Mouse (Mus musculus) midbrain, embryonic 12.5 days (tissue): ENCODE data around the gene Fthl17a. TPM values are rescaled to one million over a fixed set of nuclear protein-coding genes. Genes with fewer than 3 reads are reported as not detected.

Experiments used
- ATAC-seq: fragments of 200-750 bp; cut with Nextera tagmentation; 2 replicates; pipeline ENCODE4 v1.8.0; 2017; ENCODE audit warnings: low read depth, moderate TSS enrichment, moderate library complexity; ENCODE audit not compliant: low FRiP score
- H3K27ac ChIP-seq: fragments of 300-500 bp; sonication (generic); replicated peaks from 2 replicates; pipeline ENCODE4 v1.5.1; 2016; ENCODE audit warnings: mild to moderate bottlenecking
- H3K27me3 ChIP-seq: fragments of 300-500 bp; sonication (generic); 2 replicates; pipeline ENCODE4 v1.6.1; 2016; ENCODE audit warnings: mild to moderate bottlenecking
- H3K36me3 ChIP-seq: fragments of 300-500 bp; sonication (generic); 2 replicates; pipeline ENCODE4 v1.6.1; 2016
- H3K4me1 ChIP-seq: fragments of 300-500 bp; sonication (generic); 2 replicates; pipeline ENCODE4 v1.6.1; 2016
- H3K4me2 ChIP-seq: fragments of 300-500 bp; sonication (generic); replicated peaks from 2 replicates; pipeline ENCODE4 v1.6.1; 2016; ENCODE audit warnings: mild to moderate bottlenecking, moderate library complexity
- H3K4me3 ChIP-seq: fragments of 300-500 bp; sonication (generic); 2 replicates; pipeline ENCODE4 v1.5.1; 2016; ENCODE audit warnings: mild to moderate bottlenecking
- H3K9ac ChIP-seq: fragments of 300-500 bp; sonication (generic); replicated peaks from 2 replicates; pipeline ENCODE4 v1.6.1; 2016; ENCODE audit warnings: mild to moderate bottlenecking, moderate library complexity
- H3K9me3 ChIP-seq: fragments of 300-500 bp; sonication (generic); 2 replicates; pipeline ENCODE4 v1.6.1; 2016; ENCODE audit warnings: mild to moderate bottlenecking
- WGBS: fragments of 180-500 bp; shearing (Covaris S2); methylation state at CpG from one replicate; pipeline ENCODE4 v1.1.7; 2016; 5-methylcytosine and 5-hydroxymethylcytosine counted together
- polyA plus RNA-seq: library from polyadenylated mRNA; unstranded; fragments of >200 nt; fragmentation: Nextera tagmentation; extraction: Ambion mirVana; gene quantifications from 2 replicates; pipeline ENCODE4 v1.2.1, GENCODE M21; 2016

Fthl17a gene
- polyA plus RNA-seq: not detected in 2 replicates

- Histone ChIP-seq H3K4me2 (no peak within 1 kb of the TSS), H3K9ac (no peak within 1 kb of the TSS), H3K27ac (no peak within 1 kb of the TSS), H3K4me1 (no peaks in the 10 kb centered on the region), H3K4me3 (no peak within 1 kb of the TSS), H3K27me3 (no peaks in the 10 kb centered on the region), H3K9me3 (no peaks in the 10 kb centered on the region), H3K36me3 (no peaks in the 10 kb centered on the region)
- WGBS: 85% methylated on average over 2 of the region's 2 CpGs
- ATAC-seq: no peak
These were observed at the start of gene Fthl17a for GRCm38 (mm10) chrX:85249379-85249778. TSS of gene Fthl17a (plus strand) at chrX:85249679.

GRCm38 (mm10) chrX:85207001-85207400, 42.5 kb upstream of the Fthl17a start:
- H3K9ac ChIP-seq: no peak overlapping the region
- 90% methylated on average over 2 of the region's 2 CpGs for WGBS
- H3K36me3 ChIP-seq: no peaks in the 10 kb centered on the region
- no peak for ATAC-seq
- no peaks in the 10 kb centered on the region for H3K9me3 ChIP-seq
- no peak overlapping the region for H3K4me2 ChIP-seq
- no peak overlapping the region for H3K27ac ChIP-seq
- H3K4me3 ChIP-seq: no peak overlapping the region
- no peaks in the 10 kb centered on the region for H3K4me1 ChIP-seq
- no peaks in the 10 kb centered on the region for H3K27me3 ChIP-seq

- H3K4me1 ChIP-seq: no peaks in the 10 kb centered on the region
- no peak overlapping the region for H3K9ac ChIP-seq
- no peak overlapping the region for H3K27ac ChIP-seq
- no peak overlapping the region for H3K4me3 ChIP-seq
- H3K4me2 ChIP-seq: no peak overlapping the region
- H3K36me3 ChIP-seq: no peaks in the 10 kb centered on the region
- no peak for ATAC-seq
- no peaks in the 10 kb centered on the region for H3K27me3 ChIP-seq
- no peaks in the 10 kb centered on the region for H3K9me3 ChIP-seq
These were observed 22.6 kb upstream of the Fthl17a start for GRCm38 (mm10) chrX:85226883-85227282.

- Histone ChIP-seq H3K27me3 (no peaks in the 10 kb centered on the region), H3K4me2 (no peak overlapping the region), H3K36me3 (no peaks in the 10 kb centered on the region), H3K27ac (no peak overlapping the region), H3K4me3 (no peak overlapping the region), H3K4me1 (no peaks in the 10 kb centered on the region), H3K9me3 (no peaks in the 10 kb centered on the region), H3K9ac (no peak overlapping the region)
- WGBS: 67% methylated on average over 8 of the region's 8 CpGs
- no peak for ATAC-seq
These were observed 22.3 kb downstream of the Fthl17a start for GRCm38 (mm10) chrX:85271821-85272220.

- H3K4me2 ChIP-seq: no peak overlapping the region
- no peak overlapping the region for H3K4me3 ChIP-seq
- no peaks in the 10 kb centered on the region for H3K36me3 ChIP-seq
- no peaks in the 10 kb centered on the region for H3K4me1 ChIP-seq
- no peak for ATAC-seq
- H3K9ac ChIP-seq: no peak overlapping the region
- WGBS: 68% methylated on average over 6 of the region's 6 CpGs
- no peak overlapping the region for H3K27ac ChIP-seq
- no peaks in the 10 kb centered on the region for H3K27me3 ChIP-seq
- no peaks in the 10 kb centered on the region for H3K9me3 ChIP-seq
These were observed 22.8 kb downstream of the Fthl17a start for GRCm38 (mm10) chrX:85272296-85272695.

- H3K9ac ChIP-seq: no peak overlapping the region
- no peaks in the 10 kb centered on the region for H3K9me3 ChIP-seq
- H3K36me3 ChIP-seq: no peaks in the 10 kb centered on the region
- H3K4me1 ChIP-seq: no peaks in the 10 kb centered on the region
- ATAC-seq: no peak
- H3K4me2 ChIP-seq: no peak overlapping the region
- H3K4me3 ChIP-seq: no peak overlapping the region
- WGBS: 96% methylated on average over 1 of the region's 1 CpGs
- H3K27me3 ChIP-seq: no peaks in the 10 kb centered on the region
- no peak overlapping the region for H3K27ac ChIP-seq
These were observed 40.4 kb downstream of the Fthl17a start for GRCm38 (mm10) chrX:85289846-85290245.

- Histone ChIP-seq H3K4me1 (no peaks in the 10 kb centered on the region), H3K9ac (no peak overlapping the region), H3K27me3 (no peaks in the 10 kb centered on the region), H3K36me3 (no peaks in the 10 kb centered on the region), H3K9me3 (no peaks in the 10 kb centered on the region), H3K4me2 (no peak overlapping the region), H3K4me3 (no peak overlapping the region), H3K27ac (no peak overlapping the region)
- no peak for ATAC-seq
- 82% methylated on average over 5 of the region's 5 CpGs for WGBS
These were observed 43.3 kb downstream of the Fthl17a start for GRCm38 (mm10) chrX:85292781-85293180.

GRCm38 (mm10) chrX:85294001-85294400, 44.5 kb downstream of the Fthl17a start:
- 54% methylated on average over 3 of the region's 3 CpGs for WGBS
- Histone ChIP-seq H3K27ac (no peak overlapping the region), H3K36me3 (no peaks in the 10 kb centered on the region), H3K4me2 (no peak overlapping the region), H3K4me3 (no peak overlapping the region), H3K27me3 (no peaks in the 10 kb centered on the region), H3K9me3 (no peaks in the 10 kb centered on the region), H3K4me1 (no peaks in the 10 kb centered on the region), H3K9ac (no peak overlapping the region)
- ATAC-seq: no peak

GRCm38 (mm10) chrX:85304674-85305073, 55.2 kb downstream of the Fthl17a start:
- WGBS: 87% methylated on average over 4 of the region's 4 CpGs
- Histone ChIP-seq H3K4me1 (no peaks in the 10 kb centered on the region), H3K9me3 (no peaks in the 10 kb centered on the region), H3K4me2 (no peak overlapping the region), H3K36me3 (no peaks in the 10 kb centered on the region), H3K27ac (no peak overlapping the region), H3K27me3 (no peaks in the 10 kb centered on the region), H3K9ac (no peak overlapping the region), H3K4me3 (no peak overlapping the region)
- ATAC-seq: no peak

- Histone ChIP-seq H3K36me3 (no peaks in the 10 kb centered on the region), H3K9me3 (no peaks in the 10 kb centered on the region), H3K27me3 (no peaks in the 10 kb centered on the region), H3K9ac (no peak overlapping the region), H3K27ac (no peak overlapping the region), H3K4me3 (no peak overlapping the region), H3K4me1 (no peaks in the 10 kb centered on the region), H3K4me2 (no peak overlapping the region)
- 78% methylated on average over 4 of the region's 4 CpGs for WGBS
- no peak for ATAC-seq
These were observed 69.1 kb downstream of the Fthl17a start for GRCm38 (mm10) chrX:85318576-85318975.

- Histone ChIP-seq H3K36me3 (no peaks in the 10 kb centered on the region), H3K4me2 (no peak overlapping the region), H3K27ac (no peak overlapping the region), H3K9me3 (no peaks in the 10 kb centered on the region), H3K9ac (no peak overlapping the region), H3K4me1 (no peaks in the 10 kb centered on the region), H3K27me3 (no peaks in the 10 kb centered on the region), H3K4me3 (no peak overlapping the region)
- no peak for ATAC-seq
- WGBS: 33% methylated on average over 1 of the region's 1 CpGs
These were observed 69.7 kb downstream of the Fthl17a start for GRCm38 (mm10) chrX:85319193-85319592.
